Mouse (Mus musculus) cerebellum, postnatal 36 days (tissue): ENCODE results near the gene Kdm1b.

Experiments used
- DNase-seq, 2 experiments: peaks; one replicate each; pipeline ENCODE4 v3.0.0; 2021 to 2022; ENCODE audit warnings: mixed read lengths in 2 of 2

Kdm1b gene

GRCm38 (mm10) chr13:47112056-47112455, 68.8 kb downstream of the Kdm1b start:
- no peak for DNase-seq

DNA sequence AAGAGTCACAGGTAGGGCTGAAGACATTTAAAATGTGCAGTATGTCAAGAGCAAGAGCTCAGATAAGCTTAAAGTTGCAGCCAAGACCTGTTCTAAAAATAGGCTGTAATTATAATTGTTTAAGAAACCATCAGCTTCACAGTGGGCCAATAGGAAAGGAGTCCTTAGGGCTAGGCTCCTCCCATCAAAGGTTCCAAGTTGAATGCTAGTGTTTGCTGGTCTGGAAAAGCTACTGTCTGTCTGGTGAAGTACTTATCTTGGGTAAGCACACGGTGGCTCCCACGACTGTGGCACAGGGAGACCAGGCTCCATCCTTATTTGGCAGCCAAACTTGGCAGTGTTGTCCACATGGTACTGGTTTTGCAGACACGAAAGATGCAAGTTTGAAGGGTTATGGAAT, 69.6 kb downstream of the Kdm1b start:
- DNase-seq: no peak

- DNase-seq: no peak
Measured at GRCm38 (mm10) chr13:47116000-47116399, 72.7 kb downstream of the Kdm1b start.

- peak; percentile 35 to 37 for DNase-seq
Measured at GRCm38 (mm10) chr13:47121333-47121889, 78.1 kb downstream of the Kdm1b start.

DNA sequence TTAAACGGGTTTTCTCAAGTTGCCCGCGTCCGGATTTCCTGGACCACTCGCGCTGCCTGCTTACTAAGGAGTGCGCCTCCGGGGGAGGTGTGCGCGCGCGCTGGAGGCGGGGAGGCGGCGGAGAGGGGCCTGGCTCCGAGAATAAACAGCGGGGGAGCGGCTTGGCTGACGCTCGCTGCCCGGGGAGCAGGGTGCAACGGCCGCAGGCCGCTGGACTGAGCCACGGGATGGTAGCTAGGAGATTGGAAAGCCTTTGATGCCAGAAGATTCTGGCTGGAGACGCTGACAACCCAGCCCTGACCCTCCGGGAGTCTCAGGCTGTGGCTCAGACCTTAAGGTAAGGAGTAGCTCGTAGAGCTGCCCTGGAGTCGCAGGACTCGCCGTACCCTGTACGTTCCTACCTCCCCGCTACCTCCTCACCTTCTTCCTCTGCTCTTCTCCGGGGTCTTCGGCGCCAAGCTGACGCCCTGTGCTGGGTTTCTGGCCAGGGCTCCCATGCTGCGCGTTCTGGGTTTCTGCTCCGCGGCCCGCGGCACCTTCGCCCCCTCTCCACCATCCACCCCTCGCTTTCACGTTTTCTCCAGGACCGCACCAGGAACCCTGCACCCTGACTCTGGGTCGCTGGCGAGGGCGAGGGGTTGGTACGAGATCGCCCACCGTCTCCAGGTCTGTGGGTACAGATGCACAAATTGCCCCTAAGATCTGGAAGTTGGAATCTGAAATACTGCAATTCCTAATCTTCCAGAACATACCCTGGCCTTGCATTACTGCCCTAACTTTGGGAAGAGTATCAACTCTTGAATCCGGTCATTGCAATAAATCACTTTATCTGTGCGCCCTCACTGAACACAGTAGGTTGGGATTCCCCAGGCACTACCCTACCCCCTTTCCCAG, 79.5 kb downstream of the Kdm1b start, which contains the start of gene Rnf144b:
Rnf144b (plus strand) TSS at position 120 of the 894 bp plus-strand sequence.
- DNase-seq: peak; percentile 13 to 21

DNA sequence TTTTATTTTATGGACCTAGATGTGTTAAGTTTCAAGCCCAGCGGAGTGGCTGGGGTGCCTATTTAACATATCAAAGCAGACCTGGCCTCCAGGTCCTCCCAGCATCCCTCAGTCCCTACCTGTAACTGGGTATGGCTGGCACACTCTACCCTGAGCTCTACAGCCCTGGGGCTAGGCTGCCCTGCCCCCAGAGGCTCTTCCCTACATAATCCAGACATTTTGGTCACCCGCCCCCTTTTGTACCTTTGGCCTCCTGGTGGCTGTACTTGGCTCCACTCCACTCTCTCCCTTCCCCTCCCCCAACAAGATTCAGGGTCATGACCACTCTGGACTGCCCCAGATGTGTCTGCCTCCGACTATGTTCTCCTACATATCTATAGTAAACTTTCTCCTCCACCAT, 81.2 kb downstream of the Kdm1b start:
- no peak for DNase-seq

GRCm38 (mm10) chr13:47124986-47125385, 81.7 kb downstream of the Kdm1b start:
- DNase-seq: no peak

GRCm38 (mm10) chr13:47125595-47125994, 82.3 kb downstream of the Kdm1b start:
- no peak for DNase-seq

GRCm38 (mm10) chr13:47129090-47129489, 85.8 kb downstream of the Kdm1b start:
- no peak for DNase-seq

DNA sequence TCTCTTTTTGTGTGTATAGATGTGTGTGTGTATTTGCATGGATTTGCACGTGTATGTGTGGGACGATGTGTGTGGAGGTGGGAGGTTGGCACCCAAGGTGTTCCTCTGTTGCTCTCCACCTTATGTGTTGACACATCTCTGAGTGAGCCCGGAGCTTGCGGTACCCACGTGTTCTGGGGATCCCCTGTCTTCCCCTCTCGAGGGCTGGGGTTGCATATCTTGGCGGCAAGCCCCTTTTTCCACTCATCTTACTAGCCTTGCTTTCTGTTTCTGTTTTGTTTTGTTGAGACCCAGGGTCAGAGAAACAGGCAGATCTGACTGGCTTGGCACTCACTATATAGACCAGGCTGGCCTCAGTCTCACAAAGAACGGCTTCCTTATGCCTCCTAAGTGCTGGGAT, 89.8 kb downstream of the Kdm1b start:
- no peak for DNase-seq

- no peak for DNase-seq
Measured at GRCm38 (mm10) chr13:47134836-47135235, 91.5 kb downstream of the Kdm1b start.
